ENCODE assay signal across 8 mouse cellular contexts in genomic region chr14:104813977-104814584, GRCm38 (mm10).
DNase-seq lines count a peak whose midpoint lies in the region; ATAC-seq and TF ChIP-seq lines count a peak whose summit lies in the region.

No protein-coding gene starts in this region.

- no peak overlapping the region for H3K27ac ChIP-seq in liver, adult 2 months (replicated peaks; ENCODE audit: insufficient read depth, low read depth, low read length)
- H3K27ac ChIP-seq in liver, embryonic 11.5 days (ENCODE audit: low read depth, low read length): no peak overlapping the region
- H3K27ac ChIP-seq in liver, embryonic 14.5 days: no peak overlapping the region
- H3K27ac ChIP-seq in neural tube, embryonic 14.5 days (ENCODE audit: low read depth, low read length): no peak overlapping the region

- H3K9me3 ChIP-seq in liver, embryonic 11.5 days (ENCODE audit: control insufficient read depth, low read length): no peaks in the 10 kb centered on the region
- H3K9me3 ChIP-seq in liver, embryonic 14.5 days (ENCODE audit: control insufficient read depth, low read length): no peaks in the 10 kb centered on the region
- H3K9me3 ChIP-seq in neural tube, embryonic 14.5 days (ENCODE audit: control insufficient read depth, low read length): no peaks in the 10 kb centered on the region

- TF ChIP-seq CTCF in liver, adult 2 months (IDR thresholded peaks at IDR 0.05; ENCODE audit: low read depth, low read length): no peak
- peak; percentile 65 for TF ChIP-seq CTCF in liver, embryonic 14.5 days (IDR thresholded peaks at IDR 0.05; ENCODE audit: low read depth)

- no peak overlapping the region for H3K9ac ChIP-seq in liver, adult 2 months (ENCODE audit: low read depth, low read length)
- no peak overlapping the region for H3K9ac ChIP-seq in liver, embryonic 11.5 days (ENCODE audit: low read depth, low read length)
- no peak overlapping the region for H3K9ac ChIP-seq in liver, embryonic 14.5 days (replicated peaks)
- no peak overlapping the region for H3K9ac ChIP-seq in neural tube, embryonic 14.5 days (replicated peaks; ENCODE audit: low read depth, low read length)

- no peaks in the 10 kb centered on the region for H3K36me3 ChIP-seq in liver, adult 2 months (ENCODE audit: control insufficient read depth, insufficient read depth, low read length)
- H3K36me3 ChIP-seq in liver, embryonic 11.5 days (ENCODE audit: control insufficient read depth, insufficient read depth, low read length): no peaks in the 10 kb centered on the region
- H3K36me3 ChIP-seq in liver, embryonic 14.5 days (replicated peaks; ENCODE audit: control insufficient read depth, insufficient read depth, low read depth): no peaks in the 10 kb centered on the region
- no peaks in the 10 kb centered on the region for H3K36me3 ChIP-seq in neural tube, embryonic 14.5 days (ENCODE audit: control insufficient read depth, insufficient read depth, low read length)

- WGBS in liver, adult 2 months: 30% methylated on average over 10 of the region's 10 CpGs
- 37% methylated on average over 10 of the region's 10 CpGs for WGBS in liver, embryonic 11.5 days
- 30% methylated on average over 10 of the region's 10 CpGs for WGBS in liver, embryonic 14.5 days (ENCODE audit: insufficient replicate concordance)
- 23% methylated on average over 10 of the region's 10 CpGs for WGBS in neural tube, embryonic 14.5 days

- no peak for ATAC-seq in liver, embryonic 11.5 days (replicated peaks; ENCODE audit: low FRiP score)
- ATAC-seq in cerebellum, adult (ENCODE audit: insufficient number of reproducible peaks, low FRiP score, low TSS enrichment): 0 out of 2 replicates have a peak, but pooled peaks have one; percentile 33
- ATAC-seq in liver, embryonic 14.5 days (ENCODE audit: insufficient read depth): no peak
- ATAC-seq in neural tube, embryonic 14.5 days (ENCODE audit: low read depth): peak; percentile 63

- no peak for TF ChIP-seq POLR2A in liver, adult 2 months (IDR thresholded peaks at IDR 0.05; ENCODE audit: extremely low read depth, insufficient read depth, low read length)

- no peaks in the 10 kb centered on the region for H3K79me2 ChIP-seq in liver, adult 2 months (ENCODE audit: control insufficient read depth, insufficient read depth, low read length)

- H3K4me1 ChIP-seq in liver, adult 2 months (ENCODE audit: control insufficient read depth, insufficient read depth, low read length): no peaks in the 10 kb centered on the region
- no peaks in the 10 kb centered on the region for H3K4me1 ChIP-seq in liver, embryonic 11.5 days (replicated peaks; ENCODE audit: control insufficient read depth, insufficient read depth, low read length)
- no peaks in the 10 kb centered on the region for H3K4me1 ChIP-seq in liver, embryonic 14.5 days (replicated peaks; ENCODE audit: control insufficient read depth in 2 of 2, insufficient read depth in 2 of 2, low read length in 1 of 2)
- no peaks in the 10 kb centered on the region for H3K4me1 ChIP-seq in neural tube, embryonic 14.5 days (ENCODE audit: control insufficient read depth, insufficient read depth, low read length)

- no peak overlapping the region for H3K4me2 ChIP-seq in liver, embryonic 11.5 days
- H3K4me2 ChIP-seq in liver, embryonic 14.5 days (ENCODE audit: low read depth): no peak overlapping the region
- H3K4me2 ChIP-seq in neural tube, embryonic 14.5 days (ENCODE audit: low read depth, low read length): no peak overlapping the region

- DNase-seq in liver, adult 2 months (ENCODE audit: extremely low read depth, low read depth, low spot score): peak; percentile 51
- no peak for DNase-seq in liver, embryonic 11.5 days (ENCODE audit: low spot score)
- DNase-seq in forelimb bud, embryonic 11.5 days (ENCODE audit: low read depth, low spot score): peak; percentile 79
- peak; percentile 88 for DNase-seq in kidney, postnatal 10 days
- DNase-seq in liver, embryonic 14.5 days (ENCODE audit: low read depth in 3 of 3, low spot score in 3 of 3): peak; percentile 11 to 22 (median 15)
- DNase-seq in thymus, postnatal 4 days: peak; percentile 77

- no peak for TF ChIP-seq EP300 in liver, embryonic 14.5 days (IDR thresholded peaks at IDR 0.05; ENCODE audit: low read depth)

- no peak overlapping the region for H3K4me3 ChIP-seq in liver, adult 2 months (ENCODE audit: insufficient read depth, low read depth, low read length)
- H3K4me3 ChIP-seq in liver, embryonic 11.5 days (ENCODE audit: low read depth, low read length): no peak overlapping the region
- H3K4me3 ChIP-seq in liver, embryonic 14.5 days (ENCODE audit: insufficient read depth in 1 of 2, low read depth in 2 of 2, low read length in 2 of 2): no peak overlapping the region
- H3K4me3 ChIP-seq in neural tube, embryonic 14.5 days (ENCODE audit: low read depth, low read length): no peak overlapping the region

- H3K27me3 ChIP-seq in liver, adult 2 months (ENCODE audit: control insufficient read depth, insufficient read depth, low read length): no peaks in the 10 kb centered on the region
- H3K27me3 ChIP-seq in liver, embryonic 11.5 days (replicated peaks; ENCODE audit: control insufficient read depth, insufficient read depth, low read length): no peaks in the 10 kb centered on the region
- no peaks in the 10 kb centered on the region for H3K27me3 ChIP-seq in liver, embryonic 14.5 days (ENCODE audit: control insufficient read depth, insufficient read depth, low read length)
- H3K27me3 ChIP-seq in neural tube, embryonic 14.5 days (ENCODE audit: control insufficient read depth, insufficient read depth, low read length): no peaks in the 10 kb centered on the region

Comparison
In these comparisons a context has a peak if more than half of its experiments do, and no peak if none do; other contexts are left out.
1. ATAC-seq: peak in cerebellum, adult (single experiment) and neural tube, embryonic 14.5 days (single experiment); none in liver, embryonic 11.5 days (single experiment) and liver, embryonic 14.5 days (single experiment).